Mouse (Mus musculus): ENCODE measurements around the gene Ppp4r1. TPM values are rescaled to one million over a fixed set of nuclear protein-coding genes. Genes with fewer than 3 reads are reported as not detected.

Gene Ppp4r1
- polyA plus RNA-seq (2015; fragmentation: Nextera tagmentation; extraction: Ambion mirVana): 8.0 TPM in 2 replicates

DNA sequence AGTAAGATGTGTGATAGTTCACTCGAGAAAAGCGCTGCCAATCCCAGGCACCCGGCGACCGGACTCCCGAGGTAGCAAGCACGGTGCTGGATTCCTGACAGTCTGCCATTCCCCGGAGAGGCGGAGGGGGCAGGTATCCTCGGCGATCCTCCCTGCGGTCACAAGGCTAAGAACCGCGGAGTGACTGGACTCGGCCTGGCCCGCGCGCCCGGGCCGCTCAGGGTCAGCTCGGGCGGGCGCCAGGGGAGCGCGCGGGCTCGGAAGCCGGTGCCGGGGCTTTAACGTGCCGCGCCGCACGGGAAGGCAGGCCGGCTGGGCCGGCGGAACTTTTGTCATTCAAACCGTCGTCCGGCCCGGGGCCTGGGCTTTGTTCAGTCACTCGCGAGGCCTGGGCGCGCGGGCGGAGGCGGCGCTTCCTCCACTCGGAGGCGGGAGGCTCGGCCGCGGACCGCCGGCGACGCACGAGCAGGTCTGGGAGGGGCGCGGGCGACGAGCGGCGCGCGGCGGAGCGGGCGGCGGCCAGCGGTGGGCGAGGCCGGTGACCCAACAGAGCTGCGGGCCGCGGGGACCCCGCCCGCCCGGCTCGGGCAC is at the start of gene Ppp4r1:
Ppp4r1 (plus strand) TSS at position 23 of the 591 bp plus-strand sequence.
- peak within 1 kb of the TSS; percentile 76 for H3K4me2 ChIP-seq (ENCODE audit: low read depth, low read length)
- H3K9ac ChIP-seq (replicated peaks): peak within 1 kb of the TSS; percentile 99
- no peaks in the 10 kb centered on the region; the same call in 1 of the 2 replicates for H3K36me3 ChIP-seq (replicated peaks; ENCODE audit: insufficient read depth, low read length)
- H3K27ac ChIP-seq (ENCODE audit: low read depth): peak within 1 kb of the TSS; percentile 99
- 0% methylated on average over 77 of the region's 81 CpGs for WGBS (ENCODE audit: insufficient replicate concordance)
- H3K9me3 ChIP-seq (ENCODE audit: low read length): no peaks in the 10 kb centered on the region
- H3K27me3 ChIP-seq (ENCODE audit: insufficient read depth, low read length): no peaks in the 10 kb centered on the region
- peaks cover 13% of the 10 kb centered on the region for H3K4me1 ChIP-seq (ENCODE audit: insufficient read depth)
- H3K4me3 ChIP-seq (ENCODE audit: low read depth, low read length): peak within 1 kb of the TSS; percentile 91
- DNase-seq (peak; percentile 85), ATAC-seq (peak; percentile 87)
- peak; percentile 37 for TF ChIP-seq CTCF (IDR thresholded peaks at IDR 0.05; ENCODE audit: low read depth)
- TF ChIP-seq EP300 (IDR thresholded peaks at IDR 0.05; ENCODE audit: low read depth): no peak

DNA sequence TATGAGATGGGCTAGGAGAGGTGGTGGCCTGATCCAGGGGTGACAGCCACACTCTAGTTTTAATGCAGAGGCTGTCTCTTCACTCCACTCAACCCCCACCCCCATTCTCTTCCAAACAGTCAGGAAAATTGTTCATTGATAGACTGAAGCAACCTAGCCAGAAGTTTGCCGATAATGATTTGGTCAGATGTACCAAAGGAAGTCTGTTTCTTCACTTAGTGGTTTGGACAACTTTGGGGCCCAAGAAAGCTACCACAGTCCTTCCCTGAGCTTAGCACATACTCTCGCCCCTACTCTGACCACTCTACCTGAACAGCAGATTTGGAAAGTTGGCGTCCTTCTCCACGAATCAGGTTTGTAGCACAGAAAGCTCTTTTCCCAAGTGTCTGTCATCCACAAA is 49.7 kb upstream of the Ppp4r1 start:
- Histone ChIP-seq H3K4me3 (ENCODE audit: low read depth, low read length) (no peak overlapping the region), H3K9me3 (ENCODE audit: low read length) (no peaks in the 10 kb centered on the region), H3K9ac (replicated peaks) (no peak overlapping the region), H3K4me2 (ENCODE audit: low read depth, low read length) (no peak overlapping the region), H3K36me3 (replicated peaks; ENCODE audit: insufficient read depth, low read length) (no peaks in the 10 kb centered on the region), H3K27ac (ENCODE audit: low read depth) (no peak overlapping the region), H3K4me1 (ENCODE audit: insufficient read depth) (peaks cover 11% of the 10 kb centered on the region), H3K27me3 (ENCODE audit: insufficient read depth, low read length) (no peaks in the 10 kb centered on the region)
- WGBS (ENCODE audit: insufficient replicate concordance): 45% methylated on average over 4 of the region's 4 CpGs
- ATAC-seq: no peak
- no peak for DNase-seq
- TF ChIP-seq CTCF (IDR thresholded peaks at IDR 0.05; ENCODE audit: low read depth) (no peak), EP300 (IDR thresholded peaks at IDR 0.05; ENCODE audit: low read depth) (no peak)

DNA sequence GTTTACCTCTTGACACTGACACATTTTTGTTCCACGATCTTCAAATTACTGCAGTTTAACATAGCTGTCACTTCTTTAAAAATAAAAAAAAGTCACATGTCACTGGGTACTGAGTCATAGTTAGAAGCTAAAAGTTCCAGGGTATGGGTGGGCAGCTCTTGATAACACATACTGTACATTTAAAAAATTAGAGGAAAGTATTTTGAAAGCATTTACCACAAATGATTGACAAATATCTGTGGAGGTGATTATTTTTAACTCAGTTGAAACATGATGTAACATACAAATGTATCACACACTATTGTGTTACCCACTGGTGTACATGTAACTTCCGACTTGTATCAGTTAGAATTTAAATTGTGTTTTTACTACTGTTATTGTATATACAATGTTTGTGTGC is 47.3 kb upstream of the Ppp4r1 start:
- ATAC-seq (no peak), DNase-seq (no peak)
- WGBS (ENCODE audit: insufficient replicate concordance): 67% methylated on average over 2 of the region's 2 CpGs
- Histone ChIP-seq H3K36me3 (replicated peaks; ENCODE audit: insufficient read depth, low read length) (no peaks in the 10 kb centered on the region), H3K4me1 (ENCODE audit: insufficient read depth) (peaks cover 13% of the 10 kb centered on the region), H3K27ac (ENCODE audit: low read depth) (no peak overlapping the region), H3K27me3 (ENCODE audit: insufficient read depth, low read length) (no peaks in the 10 kb centered on the region), H3K4me2 (ENCODE audit: low read depth, low read length) (no peak overlapping the region), H3K9ac (replicated peaks) (no peak overlapping the region), H3K4me3 (ENCODE audit: low read depth, low read length) (no peak overlapping the region), H3K9me3 (ENCODE audit: low read length) (no peaks in the 10 kb centered on the region)
- TF ChIP-seq EP300 (IDR thresholded peaks at IDR 0.05; ENCODE audit: low read depth) (no peak), CTCF (IDR thresholded peaks at IDR 0.05; ENCODE audit: low read depth) (no peak)

DNA sequence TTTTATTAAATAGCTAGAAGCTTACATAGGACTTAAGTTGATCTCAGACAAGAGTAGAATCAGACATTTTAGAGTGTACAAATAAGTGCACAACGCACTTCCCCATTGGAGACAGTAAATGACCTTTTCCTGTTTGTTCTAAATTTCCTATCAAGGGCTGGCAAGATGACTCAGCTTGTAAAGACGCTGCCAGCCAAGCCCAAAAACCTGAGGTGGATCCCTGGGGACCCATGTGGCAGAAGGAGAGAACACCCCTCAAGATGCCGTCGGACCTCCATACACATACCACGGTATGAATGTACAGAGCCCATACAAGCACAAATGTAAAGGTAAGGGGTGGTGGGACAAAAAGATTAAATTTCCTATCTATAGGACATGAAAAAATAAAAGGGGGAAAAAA is 45.2 kb upstream of the Ppp4r1 start:
- no peak overlapping the region for H3K9ac ChIP-seq (replicated peaks)
- DNase-seq: no peak
- H3K36me3 ChIP-seq (replicated peaks; ENCODE audit: insufficient read depth, low read length): no peaks in the 10 kb centered on the region
- H3K27ac ChIP-seq (ENCODE audit: low read depth): peak overlapping the region; percentile 72
- no peak overlapping the region for H3K4me2 ChIP-seq (ENCODE audit: low read depth, low read length)
- H3K4me1 ChIP-seq (ENCODE audit: insufficient read depth): peaks cover 8% of the 10 kb centered on the region
- no peak overlapping the region for H3K4me3 ChIP-seq (ENCODE audit: low read depth, low read length)
- whole genome bisulfite sequencing (ENCODE audit: insufficient replicate concordance): 39% methylated on average over 5 of the region's 5 CpGs
- no peak for ATAC-seq
- TF ChIP-seq CTCF (IDR thresholded peaks at IDR 0.05; ENCODE audit: low read depth) (no peak), EP300 (IDR thresholded peaks at IDR 0.05; ENCODE audit: low read depth) (peak; percentile 38; the same call in 1 of the 2 replicates)
- H3K9me3 ChIP-seq (ENCODE audit: low read length): no peaks in the 10 kb centered on the region
- no peaks in the 10 kb centered on the region for H3K27me3 ChIP-seq (ENCODE audit: insufficient read depth, low read length)

DNA sequence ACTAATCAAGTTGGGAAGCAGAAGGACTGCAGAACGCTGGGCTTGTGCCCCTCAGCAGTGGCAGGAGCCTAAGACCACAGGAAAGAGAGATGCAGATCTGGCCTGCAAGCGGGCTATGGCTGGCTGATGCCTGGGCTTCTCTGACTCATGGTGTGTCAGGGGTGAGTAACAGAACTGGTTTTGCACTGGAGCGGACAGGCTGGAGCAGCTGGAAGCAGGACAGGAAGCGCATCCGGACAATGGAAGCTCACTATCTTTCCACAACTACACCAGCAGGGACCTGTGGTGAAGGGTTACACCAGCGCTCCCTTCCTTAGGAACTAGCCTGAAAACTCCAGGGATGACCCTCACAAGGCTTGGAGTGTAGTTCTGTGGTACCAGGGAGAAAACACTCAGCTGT is 44.8 kb upstream of the Ppp4r1 start:
- H3K4me2 ChIP-seq (ENCODE audit: low read depth, low read length): no peak overlapping the region
- peak overlapping the region; percentile 72 for H3K27ac ChIP-seq (ENCODE audit: low read depth)
- no peaks in the 10 kb centered on the region for H3K36me3 ChIP-seq (replicated peaks; ENCODE audit: insufficient read depth, low read length)
- H3K9me3 ChIP-seq (ENCODE audit: low read length): no peaks in the 10 kb centered on the region
- no peaks in the 10 kb centered on the region for H3K27me3 ChIP-seq (ENCODE audit: insufficient read depth, low read length)
- H3K4me1 ChIP-seq (ENCODE audit: insufficient read depth): peaks cover 8% of the 10 kb centered on the region
- no peak overlapping the region for H3K4me3 ChIP-seq (ENCODE audit: low read depth, low read length)
- TF ChIP-seq EP300 (IDR thresholded peaks at IDR 0.05; ENCODE audit: low read depth) (no peak), CTCF (IDR thresholded peaks at IDR 0.05; ENCODE audit: low read depth) (no peak)
- ATAC-seq (peak; percentile 64), DNase-seq (peak; percentile 38)
- no peak overlapping the region for H3K9ac ChIP-seq (replicated peaks)
- WGBS (ENCODE audit: insufficient replicate concordance): 67% methylated on average over 6 of the region's 6 CpGs

DNA sequence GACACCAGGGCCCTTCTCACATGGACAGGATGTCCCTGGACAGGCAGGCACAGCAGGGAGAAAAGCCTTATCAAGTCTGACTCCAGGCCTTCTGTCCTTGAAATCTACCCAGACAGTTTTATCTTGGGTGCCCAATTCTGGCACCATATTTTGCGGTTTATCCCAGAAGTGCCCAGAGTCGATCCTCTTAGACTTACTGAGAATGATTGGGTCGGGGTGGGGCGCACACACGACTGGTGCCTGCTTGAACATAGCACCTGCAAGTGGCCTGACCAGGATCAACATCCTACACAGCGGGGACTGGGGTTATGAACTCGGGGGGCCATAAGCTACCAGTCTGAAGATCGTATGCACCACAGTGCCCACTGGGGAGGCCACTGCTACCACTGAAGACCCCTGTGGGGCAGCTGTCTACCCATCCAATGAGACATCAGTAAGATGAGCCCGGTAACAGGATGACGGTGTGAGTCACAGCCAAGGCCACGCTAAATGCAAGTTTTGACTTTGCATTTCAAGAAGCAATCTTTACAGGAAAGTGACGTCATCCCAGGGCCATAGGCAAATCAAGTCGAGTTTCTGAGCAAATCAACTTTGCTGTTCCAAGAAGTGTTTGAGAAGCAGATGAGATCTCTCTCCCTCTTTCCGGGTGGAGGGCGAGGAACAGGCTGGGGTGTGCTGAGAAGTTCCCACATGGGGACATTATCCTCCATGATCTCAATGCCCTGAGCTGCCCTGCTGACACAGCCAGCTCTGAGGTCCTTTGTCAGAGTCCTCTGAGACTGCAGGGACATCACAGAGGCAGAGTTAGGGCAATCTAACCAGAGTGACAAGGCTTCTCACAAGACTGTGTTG is 42.3 kb upstream of the Ppp4r1 start:
- TF ChIP-seq CTCF (IDR thresholded peaks at IDR 0.05; ENCODE audit: low read depth): no peak
- TF ChIP-seq EP300 (IDR thresholded peaks at IDR 0.05; ENCODE audit: low read depth): peak; percentile 38; the same call in 1 of the 2 replicates
- no peak overlapping the region for H3K4me3 ChIP-seq (ENCODE audit: low read depth, low read length)
- no peaks in the 10 kb centered on the region for H3K36me3 ChIP-seq (replicated peaks; ENCODE audit: insufficient read depth, low read length)
- peaks cover 6% of the 10 kb centered on the region for H3K4me1 ChIP-seq (ENCODE audit: insufficient read depth)
- H3K27ac ChIP-seq (ENCODE audit: low read depth): no peak overlapping the region
- peak; percentile 53 for ATAC-seq
- no peak for DNase-seq
- H3K9me3 ChIP-seq (ENCODE audit: low read length): no peaks in the 10 kb centered on the region
- no peak overlapping the region for H3K4me2 ChIP-seq (ENCODE audit: low read depth, low read length)
- no peaks in the 10 kb centered on the region for H3K27me3 ChIP-seq (ENCODE audit: insufficient read depth, low read length)
- 69% methylated on average over 15 of the region's 15 CpGs for WGBS (ENCODE audit: insufficient replicate concordance)
- no peak overlapping the region for H3K9ac ChIP-seq (replicated peaks)
